Mouse (Mus musculus): ENCODE measurements around the gene Nhsl1.
A peak's percentile ranks its signal among the peaks of the same experiment; 100 is the strongest.
"Not testable (repeated sequence)": the region's sequence is repeated elsewhere in the genome, so short reads cannot be mapped to it uniquely, and the experiment has no call there.

The Nhsl1 gene

DNA sequence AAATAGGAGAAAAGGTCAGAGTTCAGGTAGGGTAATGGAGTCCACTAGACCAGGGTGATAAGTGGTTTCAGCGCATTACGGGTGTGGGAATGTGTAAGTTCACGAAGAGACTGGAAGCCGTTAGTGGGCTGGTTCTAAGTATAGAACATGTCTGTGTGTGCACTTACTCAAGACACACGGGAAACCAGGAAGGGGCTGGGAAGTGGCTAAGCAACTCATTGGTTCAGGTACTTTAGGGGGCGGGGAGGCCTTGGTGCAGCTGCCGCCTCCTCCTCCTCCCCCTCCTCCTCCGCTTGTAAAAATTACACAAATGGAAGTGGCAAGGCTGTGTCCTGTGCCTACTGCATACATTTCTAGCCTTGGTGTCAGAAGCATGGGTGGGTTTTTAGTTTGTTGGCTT lies 213.5 kb downstream of the Nhsl1 start:
- DNase-seq (ENCODE audit: low spot score in 2 of 2): no peak

DNA sequence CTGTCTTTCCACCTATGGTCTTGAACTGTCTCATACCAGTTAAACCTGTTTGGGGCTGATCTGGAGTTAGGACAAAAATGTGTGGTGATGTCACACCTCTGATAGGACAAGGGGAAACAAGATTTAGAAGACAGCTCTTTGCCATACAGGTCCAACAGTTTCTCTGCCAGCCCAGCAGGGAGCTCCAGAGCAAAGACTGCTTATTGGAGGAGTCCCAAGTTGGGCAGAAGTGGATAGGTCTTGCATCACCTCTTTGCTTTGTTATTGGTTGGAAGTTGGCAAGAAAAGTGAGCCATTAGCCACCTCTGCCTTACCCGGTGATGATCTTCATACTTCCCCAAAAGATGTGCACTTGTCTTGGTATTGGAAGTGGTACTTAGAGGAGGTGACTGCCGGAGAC lies 218.1 kb downstream of the Nhsl1 start:
- DNase-seq (ENCODE audit: low spot score in 2 of 2): no peak

DNA sequence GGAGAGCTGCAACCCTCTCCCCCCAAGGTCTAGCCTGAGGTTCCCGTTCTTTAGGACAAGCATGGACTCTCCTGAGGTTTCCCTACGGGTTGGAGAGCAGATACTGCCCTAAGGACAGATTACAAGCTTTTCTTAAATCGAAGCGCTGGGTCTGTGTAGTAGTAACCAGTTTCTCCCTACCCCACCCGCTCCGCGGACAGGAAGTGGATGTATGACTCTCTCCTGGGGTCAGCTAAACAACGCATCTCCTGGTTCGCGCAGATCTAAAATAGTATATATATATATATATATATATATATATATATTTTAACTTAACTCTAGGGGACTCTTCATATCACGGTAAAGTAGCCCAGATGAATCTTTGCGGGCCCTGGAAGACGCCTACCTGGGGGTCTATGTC lies 226.5 kb downstream of the Nhsl1 start:
- no peak for DNase-seq (ENCODE audit: low spot score in 2 of 2)

DNA sequence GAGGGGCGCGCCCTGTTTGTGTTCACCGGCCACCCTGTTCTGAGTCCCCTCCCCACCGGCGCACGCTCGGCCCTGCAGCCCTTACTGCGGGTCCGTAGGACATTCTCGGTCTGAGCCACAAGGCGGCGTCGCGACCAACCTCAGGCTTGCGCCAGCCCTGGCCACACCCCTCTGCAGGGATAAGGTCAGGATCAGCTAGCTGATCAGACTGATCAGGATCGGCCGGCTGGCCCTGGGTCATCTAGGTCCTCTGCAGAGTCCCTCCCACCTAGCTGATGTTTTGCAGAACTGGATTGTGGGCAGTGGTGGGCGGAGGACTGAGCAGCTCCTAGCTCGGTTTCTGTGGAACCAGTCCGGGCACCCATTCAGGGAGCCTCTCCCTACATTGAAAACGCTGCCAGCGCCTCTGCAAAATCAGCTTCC lies 227.0 kb downstream of the Nhsl1 start, which contains the start of gene Hebp2:
TSS of gene Hebp2 (minus strand) at position 264 of the 423 bp plus-strand sequence.
- peak; percentile 64 to 74 for DNase-seq (ENCODE audit: low spot score in 2 of 2)

DNA sequence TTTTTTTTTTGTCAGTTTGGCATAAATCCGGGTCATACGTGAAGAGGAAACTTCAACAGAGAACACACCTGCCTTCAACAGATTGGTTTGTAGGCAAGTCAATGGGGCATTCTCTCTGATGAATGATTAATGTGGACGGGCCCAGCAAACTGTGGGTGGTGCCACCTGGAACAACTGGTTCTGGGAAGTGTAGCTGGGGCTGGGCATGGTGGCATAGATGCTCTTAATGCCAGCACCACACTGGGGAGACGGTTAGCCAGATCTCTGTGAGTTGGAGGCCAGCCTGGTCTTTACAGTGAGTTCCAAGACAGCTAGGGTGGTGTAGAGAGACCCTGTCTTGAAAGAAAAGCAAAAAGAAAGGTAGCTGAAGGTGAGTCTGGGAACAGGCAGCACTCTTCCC lies 228.6 kb downstream of the Nhsl1 start:
- DNase-seq (ENCODE audit: low spot score in 2 of 2): no peak

DNA sequence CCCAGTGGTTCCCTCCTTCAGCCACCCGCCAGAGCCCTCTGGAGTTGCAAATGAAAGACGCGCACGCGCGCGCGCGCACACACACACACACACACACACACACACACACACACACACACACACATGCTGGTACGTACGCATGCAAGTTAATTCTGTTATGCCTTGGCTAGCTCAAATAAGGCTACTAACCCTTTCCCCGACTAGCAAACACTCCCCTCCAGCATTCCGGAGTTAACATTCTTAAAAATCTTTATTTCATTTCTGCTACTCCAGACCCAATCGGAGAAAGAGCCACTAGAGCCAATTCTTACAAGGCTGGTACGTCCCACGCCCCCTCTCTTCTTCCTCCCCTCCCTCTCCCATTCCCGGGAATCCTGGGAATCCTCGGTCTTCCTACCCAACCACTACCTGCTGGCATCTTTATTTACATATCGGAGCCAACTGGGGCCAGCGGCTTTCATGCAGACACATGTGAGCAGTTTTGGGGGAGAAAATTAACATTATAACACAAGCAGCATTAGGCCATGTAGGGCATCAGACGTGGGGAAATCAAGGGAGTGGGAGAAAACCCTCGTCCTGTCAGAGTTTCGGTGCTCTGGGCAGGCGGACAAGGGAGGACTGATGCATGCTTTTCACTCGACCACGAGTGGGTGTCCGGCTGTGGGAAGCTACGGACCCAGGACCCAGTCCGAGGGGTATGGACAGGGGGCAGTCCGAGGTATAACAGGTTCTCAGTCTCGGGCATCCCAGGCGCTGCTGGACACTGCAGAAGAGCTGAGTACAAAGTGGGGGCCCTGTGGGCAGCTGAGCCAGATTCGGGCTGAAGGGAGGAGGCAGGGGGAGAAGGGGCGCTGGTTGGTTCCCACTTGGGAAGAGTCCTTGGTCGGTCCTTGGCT lies 230.8 kb downstream of the Nhsl1 start:
- DNase-seq (ENCODE audit: low spot score in 2 of 2): peak; percentile 48 to 57

DNA sequence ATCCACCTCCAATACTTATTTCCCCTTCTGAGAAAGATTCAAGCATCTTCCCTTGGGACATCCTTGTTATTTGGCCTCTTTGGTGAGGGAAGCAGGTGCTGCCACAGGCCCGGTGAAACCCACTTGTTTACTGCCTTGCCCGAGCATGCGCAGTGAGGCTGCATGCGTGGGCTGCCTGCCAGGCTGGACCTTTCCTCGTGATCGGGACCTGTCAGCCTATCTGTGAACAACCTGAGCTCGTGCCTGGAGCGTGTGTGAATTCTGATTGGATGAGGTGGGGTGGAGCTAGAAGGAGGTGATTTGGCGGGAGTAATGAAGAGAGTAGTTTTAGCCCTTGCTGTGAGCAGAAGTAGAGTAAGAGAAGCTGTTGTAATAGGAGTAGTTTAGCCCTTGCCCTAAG lies 240.3 kb downstream of the Nhsl1 start:
- DNase-seq (ENCODE audit: low spot score in 2 of 2): not testable (repeated sequence)

DNA sequence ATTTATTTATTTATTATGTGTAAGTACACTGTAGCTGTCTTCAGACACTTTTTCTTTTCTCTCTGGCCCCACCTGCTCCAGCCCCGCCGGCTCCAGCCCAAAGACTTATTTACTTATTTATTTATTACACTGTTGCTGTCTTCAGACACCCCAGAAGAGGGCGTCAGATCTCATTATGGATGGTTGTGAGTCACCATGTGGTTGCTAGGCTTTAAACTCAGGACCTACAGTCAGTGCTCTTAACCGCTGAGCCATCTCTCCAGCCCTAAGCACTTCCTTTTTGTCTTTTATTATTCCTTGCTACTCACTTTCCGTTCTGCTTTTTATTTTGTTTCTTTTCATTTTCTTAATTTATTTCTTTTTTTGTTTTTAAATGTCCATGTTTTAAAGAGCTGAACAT lies 242.7 kb downstream of the Nhsl1 start:
- no peak for DNase-seq (ENCODE audit: low spot score in 2 of 2)

DNA sequence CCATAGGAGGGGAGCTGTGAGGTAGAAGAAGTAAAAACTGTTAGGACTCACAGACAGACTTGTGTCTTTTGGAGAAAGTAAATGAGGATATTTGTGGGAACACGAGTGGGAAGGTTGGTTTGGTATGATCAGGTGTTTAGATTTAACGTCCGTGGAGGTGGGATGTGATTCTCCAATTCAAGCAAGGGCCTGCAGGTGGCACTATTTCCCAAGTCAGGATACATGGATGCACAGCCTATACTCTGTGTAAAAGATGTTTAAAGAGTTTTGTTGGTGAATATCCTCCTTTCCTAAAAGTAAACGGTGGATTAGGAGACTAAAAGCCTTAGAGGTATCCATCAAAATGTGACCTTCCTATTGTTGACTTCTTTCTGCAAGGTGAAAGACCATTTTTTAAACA lies 244.2 kb downstream of the Nhsl1 start:
- peak; percentile 54 to 74 for DNase-seq (ENCODE audit: low spot score in 2 of 2)

DNA sequence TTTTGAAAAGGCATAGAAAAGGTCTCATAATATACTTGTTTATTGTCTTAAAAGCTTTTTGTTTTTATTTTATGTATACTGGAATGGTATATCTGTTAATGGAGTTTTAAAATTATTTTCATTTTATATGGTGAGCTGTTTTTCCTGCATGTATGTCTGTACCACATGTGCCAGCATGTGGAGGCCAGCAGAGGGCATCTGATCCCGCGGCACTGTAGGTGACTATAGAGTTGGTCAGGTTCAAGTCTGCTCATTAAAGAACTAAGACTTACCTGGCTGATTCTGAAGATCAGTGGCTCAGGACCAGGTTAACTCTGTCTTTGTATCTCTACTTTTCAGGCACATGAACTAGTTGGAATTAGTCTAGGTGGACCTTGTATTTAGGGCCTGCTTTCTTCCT lies 253.8 kb downstream of the Nhsl1 start:
- DNase-seq (ENCODE audit: low spot score in 2 of 2): no peak

All from right cerebral cortex, postnatal 10 days (tissue).